Mouse (Mus musculus) embryo, embryonic 11.5 days (tissue): ENCODE measurements around the gene Mfn1.
A peak's percentile ranks its signal among the peaks of the same experiment; 100 is the strongest.

Source experiments
- DNase-seq: peaks from one replicate; pipeline ENCODE4 v3.0.0-alpha.2; 2012; ENCODE audit warnings: low read depth, low spot score

Mfn1 gene

GRCm38 (mm10) chr3:32529303-32529898, at the start of gene Mfn1:
Mfn1 (plus strand) TSS chr3:32529465.
- DNase-seq: peak; percentile 86

GRCm38 (mm10) chr3:32479961-32480360, 49.3 kb upstream of the Mfn1 start:
- no peak for DNase-seq

- DNase-seq: no peak
These were observed 46.2 kb upstream of the Mfn1 start for GRCm38 (mm10) chr3:32483035-32483434.

DNA sequence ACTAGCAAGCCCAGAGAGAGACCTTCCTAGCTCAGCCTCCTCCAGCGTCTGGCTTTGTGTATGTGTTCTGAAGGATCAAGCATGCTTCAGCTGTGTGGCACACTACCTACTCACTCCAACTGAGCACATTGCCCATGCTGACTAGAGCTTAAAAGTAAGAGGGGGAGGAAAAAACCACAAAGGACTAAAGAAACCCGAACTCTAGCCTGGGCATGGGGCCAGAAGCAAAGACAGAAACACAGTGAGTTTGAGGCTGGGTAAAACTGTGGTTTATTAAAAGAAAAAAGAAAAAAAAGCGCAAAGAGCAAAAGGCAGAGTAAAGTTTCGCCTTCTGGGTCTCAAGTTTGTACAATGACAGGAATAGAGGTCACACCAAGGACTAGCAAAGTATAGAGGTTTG, 42.7 kb upstream of the Mfn1 start:
- DNase-seq: no peak

- DNase-seq: no peak
These were observed 41.1 kb upstream of the Mfn1 start for GRCm38 (mm10) chr3:32488172-32488571.

DNA sequence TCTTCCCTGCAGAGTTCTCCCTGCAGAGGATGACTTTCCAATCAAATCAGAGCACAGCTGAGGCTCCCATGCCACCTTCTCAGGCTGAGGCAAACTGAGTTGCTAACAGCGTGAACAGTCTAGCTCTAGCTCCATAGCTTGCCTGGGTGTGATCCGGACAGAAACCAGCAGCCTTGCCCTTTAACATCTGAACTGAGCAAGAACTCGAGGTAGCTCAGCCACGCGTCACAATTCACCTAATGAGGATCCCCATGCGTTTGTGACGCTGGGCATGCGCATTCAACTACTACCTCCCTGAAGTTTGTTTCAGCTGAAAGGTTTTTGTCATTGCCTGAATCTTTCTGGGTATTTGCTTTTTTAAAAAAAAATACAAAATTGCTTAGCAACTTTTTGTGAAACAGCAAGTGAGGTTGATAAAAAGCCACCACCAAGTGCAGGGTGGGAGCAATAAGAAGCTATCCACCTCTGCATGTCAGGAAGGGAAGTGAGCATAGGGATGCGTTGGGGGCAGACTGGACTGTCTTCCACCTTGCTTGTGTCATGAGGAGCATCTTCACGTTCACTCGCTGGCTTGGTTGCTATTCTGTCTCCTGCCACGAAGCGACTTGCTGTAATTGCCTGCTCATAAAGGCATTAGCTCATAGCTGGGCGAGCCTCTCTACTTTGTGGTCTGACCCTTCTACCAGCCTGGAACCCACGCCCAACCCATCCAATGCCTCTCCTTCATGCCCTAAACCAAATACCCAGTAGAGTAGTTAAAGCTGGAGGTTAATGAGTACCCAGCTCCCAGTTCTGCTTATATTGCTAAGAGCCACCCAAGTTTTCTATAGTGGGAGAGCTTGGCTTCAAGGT, 39.0 kb upstream of the Mfn1 start:
- no peak for DNase-seq

DNA sequence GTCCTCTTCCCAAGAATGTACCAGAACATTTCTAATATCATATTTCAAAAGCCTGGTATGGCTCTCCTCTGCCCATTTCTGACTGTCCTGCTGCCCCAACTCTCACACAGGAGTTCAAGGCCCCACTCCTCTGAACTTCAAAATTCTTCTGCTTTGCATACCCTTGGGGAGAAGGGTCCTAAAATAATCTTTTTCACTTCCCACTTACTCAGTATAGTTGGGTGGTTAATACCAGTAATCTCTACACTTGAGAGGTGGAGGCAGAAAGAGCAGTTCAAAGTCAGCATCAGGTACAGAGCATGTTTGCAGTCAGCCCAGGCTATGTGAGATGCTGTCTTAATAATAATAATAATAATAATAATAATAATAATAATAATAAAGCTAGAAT, 38.3 kb upstream of the Mfn1 start:
- DNase-seq: no peak

GRCm38 (mm10) chr3:32492097-32493090, 36.9 kb upstream of the Mfn1 start, which contains the start of gene Kcnmb3:
Kcnmb3 (minus strand) TSS chr3:32492231.
- no peak for DNase-seq

- DNase-seq: no peak
These were observed 34.7 kb upstream of the Mfn1 start for GRCm38 (mm10) chr3:32494387-32495087.

- no peak for DNase-seq
These were observed 34.0 kb upstream of the Mfn1 start for GRCm38 (mm10) chr3:32495088-32495770.

GRCm38 (mm10) chr3:32495856-32496710, 33.2 kb upstream of the Mfn1 start:
- no peak for DNase-seq

DNA sequence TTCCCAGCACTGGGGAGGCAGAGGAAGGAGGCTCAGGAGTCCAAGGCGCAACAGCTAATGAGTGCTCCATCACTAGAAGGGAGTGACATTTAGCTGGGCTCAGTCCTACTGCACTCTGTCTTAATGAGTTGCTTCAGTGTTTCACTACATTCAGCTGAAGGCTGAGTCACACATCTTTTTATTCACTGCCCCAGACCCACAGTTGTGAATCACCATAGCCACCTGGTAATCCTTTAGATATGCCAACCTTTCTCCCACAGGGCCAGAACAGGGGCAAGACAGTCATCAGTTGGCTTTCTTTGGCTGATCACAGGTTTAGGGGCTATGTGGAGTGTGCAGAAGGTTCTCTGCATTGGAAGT, 32.6 kb upstream of the Mfn1 start:
- DNase-seq: no peak

- DNase-seq: no peak
These were observed 28.9 kb upstream of the Mfn1 start for GRCm38 (mm10) chr3:32500346-32500745.

GRCm38 (mm10) chr3:32505841-32506240, 23.4 kb upstream of the Mfn1 start:
- no peak for DNase-seq

- no peak for DNase-seq
These were observed 22.7 kb upstream of the Mfn1 start for GRCm38 (mm10) chr3:32506366-32507225.

DNA sequence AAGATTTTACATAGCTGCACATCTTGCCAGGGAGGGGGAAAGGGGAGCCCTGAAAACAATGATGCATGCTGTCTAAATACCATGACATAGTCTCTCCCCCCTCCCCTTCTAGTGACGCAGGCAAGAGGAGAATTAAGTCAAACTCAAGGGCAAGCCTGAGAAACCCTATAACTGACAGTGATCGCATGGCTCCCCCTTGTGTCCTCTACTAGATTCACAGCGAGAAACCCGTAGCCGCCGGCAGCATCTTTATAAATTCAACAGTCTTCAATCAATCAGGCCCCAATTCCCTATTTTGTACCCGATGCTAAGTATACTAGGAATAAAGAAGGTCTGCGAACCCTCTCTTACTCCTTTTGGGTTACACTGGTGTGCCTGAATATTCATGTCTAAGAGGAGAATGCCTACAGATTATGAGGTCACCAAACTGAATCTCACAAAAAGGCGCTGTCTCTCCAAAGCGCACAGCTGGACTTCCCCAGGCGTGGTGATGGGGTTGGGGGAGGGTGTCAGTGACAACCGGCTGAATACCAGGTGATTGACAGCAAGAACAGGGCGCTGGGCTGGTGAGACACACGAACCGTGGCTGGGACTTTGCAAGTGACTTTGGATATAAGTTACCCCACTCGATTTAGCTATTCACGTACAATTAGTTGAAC, 20.5 kb upstream of the Mfn1 start:
- peak; percentile 64 for DNase-seq

DNA sequence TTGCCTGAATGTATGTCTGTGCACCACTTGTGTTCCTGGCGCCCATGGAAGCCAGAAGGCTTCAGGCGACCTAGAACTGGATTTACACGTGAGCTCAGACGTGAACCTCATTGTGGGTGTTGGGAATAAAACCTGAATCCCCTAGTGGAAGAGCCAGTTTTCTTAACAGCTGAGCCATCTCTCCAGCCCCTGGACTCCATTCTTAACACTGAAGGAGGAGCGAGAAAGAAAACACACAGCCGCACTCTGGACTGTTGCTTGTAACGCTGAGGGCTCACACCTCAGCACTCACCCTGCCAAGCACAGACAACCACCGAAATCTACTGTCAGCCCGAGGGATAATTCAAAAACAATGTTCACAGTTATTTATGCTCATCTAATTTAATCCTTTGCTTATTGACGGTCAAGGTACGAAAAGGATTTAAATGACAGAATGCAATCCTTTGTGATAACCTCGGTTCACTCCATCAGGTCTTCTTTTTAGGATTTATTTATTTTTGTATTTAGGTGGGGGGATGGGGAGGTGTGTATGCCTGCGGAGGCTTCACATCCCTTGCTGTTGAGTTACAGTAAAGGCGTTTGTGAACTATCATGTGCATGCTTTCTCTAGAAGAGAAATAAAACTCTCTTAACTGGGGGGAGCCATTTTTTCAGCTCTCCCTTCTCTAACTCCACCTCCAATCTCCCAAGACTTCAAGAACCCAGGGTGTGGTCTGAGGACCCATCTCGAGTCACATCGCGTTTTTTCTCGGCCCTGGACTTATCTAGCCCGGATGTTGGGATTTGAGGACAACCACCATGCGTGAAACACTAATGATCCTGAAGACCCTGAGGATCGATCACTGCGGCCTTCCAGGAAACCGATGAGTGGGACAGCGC, 19.5 kb upstream of the Mfn1 start, which contains the start of gene Zfp639:
Zfp639 (plus strand) TSS at position 764 of the 879 bp plus-strand sequence.
- no peak for DNase-seq
